Mouse (Mus musculus): ENCODE measurements around the gene Exosc5. TPM values are rescaled to one million over a fixed set of nuclear protein-coding genes. Genes with fewer than 3 reads are reported as not detected.

Exosc5 gene
- polyA plus RNA-seq, 1 experiment from 2014 or later, result 8.2 TPM

GRCm38 (mm10) chr7:25714581-25714980, 55.6 kb downstream of the Exosc5 start:
- Histone ChIP-seq H3K79me2 (ENCODE audit: inconsistent target) (peaks cover 45% of the 10 kb centered on the region), H3K27ac (no peak overlapping the region), H3K4me3 (ENCODE audit: inconsistent target) (no peak overlapping the region), H3K36me3 (ENCODE audit: inconsistent target) (peaks cover 36% of the 10 kb centered on the region)
- 93% methylated on average over 7 of the region's 8 CpGs for WGBS (ENCODE audit: missing documents)

DNA sequence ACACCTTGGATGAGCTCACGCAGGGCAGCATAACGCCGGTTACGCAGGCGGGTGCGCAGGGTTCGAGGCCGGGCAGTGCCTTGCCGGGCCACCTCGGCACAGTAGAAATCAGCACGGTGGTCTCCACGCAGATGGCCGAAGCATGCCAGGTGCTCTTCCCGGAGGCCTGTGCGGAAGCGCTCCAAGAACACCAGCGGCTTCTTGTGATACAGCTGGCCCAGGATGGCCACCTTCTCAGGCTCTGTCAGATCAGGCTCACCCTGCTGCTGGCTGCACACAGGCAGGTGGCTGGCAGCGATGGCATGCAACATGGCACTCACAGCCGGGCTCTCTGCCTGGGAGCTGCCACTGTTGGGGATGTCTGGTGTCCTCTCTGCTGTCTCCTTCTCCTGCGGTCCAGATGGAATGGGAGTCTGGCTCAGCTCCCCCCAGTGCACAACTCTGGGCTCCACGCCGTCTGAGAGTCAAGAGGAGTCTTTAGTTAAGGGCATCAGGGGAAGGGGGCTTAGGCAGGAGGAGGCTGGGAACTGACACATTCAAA, 56.8 kb downstream of the Exosc5 start:
- Histone ChIP-seq H3K4me3 (ENCODE audit: inconsistent target) (no peak overlapping the region), H3K27ac (no peak overlapping the region), H3K36me3 (ENCODE audit: inconsistent target) (peaks cover 36% of the 10 kb centered on the region), H3K79me2 (ENCODE audit: inconsistent target) (peaks cover 45% of the 10 kb centered on the region)
- WGBS (ENCODE audit: missing documents), result 96% methylated on average over 21 of the region's 22 CpGs

DNA sequence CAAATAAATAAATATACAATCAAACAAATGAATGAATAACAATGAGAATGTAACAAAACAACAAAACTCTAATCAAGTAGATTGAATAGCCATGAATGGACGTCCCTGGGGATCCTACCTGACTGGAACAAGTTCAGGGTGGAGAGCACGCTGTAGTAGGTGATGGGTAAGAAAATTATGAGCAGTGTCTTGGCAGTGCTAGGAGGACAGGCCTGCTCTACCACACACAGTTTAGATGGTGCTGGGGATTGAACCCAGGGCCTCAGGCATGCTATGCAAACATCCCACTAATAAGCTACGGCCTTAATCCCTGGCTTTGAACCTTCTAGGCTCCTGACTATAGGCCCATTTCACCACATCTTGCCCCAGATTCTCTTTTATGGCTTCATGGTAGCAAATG, 58.5 kb downstream of the Exosc5 start:
- 97% methylated on average over 3 of the region's 3 CpGs for WGBS (ENCODE audit: missing documents)
- Histone ChIP-seq H3K36me3 (ENCODE audit: inconsistent target) (peaks cover 36% of the 10 kb centered on the region), H3K27ac (no peak overlapping the region), H3K79me2 (ENCODE audit: inconsistent target) (peaks cover 45% of the 10 kb centered on the region), H3K4me3 (ENCODE audit: inconsistent target) (peak overlapping the region; percentile 86; the same call in 1 of the 2 replicates)

GRCm38 (mm10) chr7:25718788-25719417, 59.9 kb downstream of the Exosc5 start, which contains the start of gene Ccdc97:
Gene Ccdc97, minus strand, starts transcription at chr7:25719088.
- H3K36me3 ChIP-seq (ENCODE audit: inconsistent target), result peaks cover 31% of the 10 kb centered on the region
- WGBS (ENCODE audit: missing documents), result 0% methylated on average over 32 of the region's 32 CpGs
- H3K27ac ChIP-seq, result peak within 1 kb of the TSS; percentile 90
- H3K4me3 ChIP-seq (ENCODE audit: inconsistent target), result peak within 1 kb of the TSS; percentile 86
- peaks cover 45% of the 10 kb centered on the region for H3K79me2 ChIP-seq (ENCODE audit: inconsistent target)

DNA sequence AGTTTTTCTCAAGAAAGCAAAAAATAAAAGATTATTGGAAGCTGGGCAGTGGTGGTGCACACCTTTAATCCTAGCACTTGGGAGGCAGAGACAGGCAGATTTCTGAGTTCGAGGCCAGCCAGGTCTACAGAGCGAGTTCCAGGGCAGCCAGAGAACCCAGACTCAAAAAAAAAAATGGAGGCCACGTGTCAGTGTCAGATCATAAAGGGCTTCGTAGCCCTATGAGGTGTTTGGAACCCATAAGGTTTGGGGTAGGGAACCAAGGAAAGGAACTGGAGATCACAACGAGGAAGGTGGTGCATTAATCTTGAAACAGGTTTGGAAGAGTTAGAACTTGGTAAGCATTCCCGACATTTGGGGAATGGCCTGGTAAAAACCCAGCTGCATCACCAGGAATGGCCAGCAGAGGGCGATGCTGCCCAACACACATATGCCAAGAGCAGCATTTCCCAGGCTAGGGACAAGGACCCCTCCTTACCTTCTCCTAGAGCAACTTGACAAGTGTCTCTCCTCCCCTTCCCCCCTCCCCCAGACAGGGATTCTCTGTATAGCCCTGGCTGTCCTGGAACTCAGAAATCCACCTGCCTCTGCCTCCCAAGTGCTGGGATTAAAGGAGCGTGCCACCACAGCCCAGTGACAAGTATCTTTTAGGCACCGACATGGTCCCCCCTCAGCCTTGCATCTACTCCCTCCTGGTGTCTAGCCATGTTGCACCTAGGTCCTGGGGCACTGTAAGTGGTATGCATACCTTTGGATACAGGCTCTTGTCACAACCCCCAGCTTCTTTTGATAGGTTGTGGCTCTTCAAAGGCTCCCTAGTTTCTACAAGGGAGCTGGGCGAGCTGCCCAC, 61.0 kb downstream of the Exosc5 start:
- peaks cover 31% of the 10 kb centered on the region for H3K36me3 ChIP-seq (ENCODE audit: inconsistent target)

DNA sequence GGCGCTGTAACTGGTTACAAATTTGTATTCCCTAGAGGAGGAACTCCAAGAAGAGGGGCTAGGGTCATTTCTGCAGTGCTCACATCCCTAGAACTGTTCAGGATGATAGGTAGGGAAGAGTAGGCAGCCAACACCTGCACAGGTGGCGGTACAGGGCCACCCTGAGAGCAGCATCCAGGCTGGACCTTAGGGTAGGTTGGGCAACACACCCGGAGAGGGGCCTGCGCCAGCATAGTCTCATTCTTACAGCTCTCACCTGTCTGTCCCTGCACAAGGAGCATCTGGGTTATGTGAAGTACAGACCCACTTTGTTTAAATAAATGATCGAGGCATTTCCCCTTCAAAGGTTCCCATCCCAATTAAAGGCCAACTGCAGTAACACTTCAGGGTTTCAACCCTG, 61.8 kb downstream of the Exosc5 start:
- WGBS (ENCODE audit: missing documents), result 78% methylated on average over 5 of the region's 5 CpGs
- Histone ChIP-seq H3K27ac (no peak overlapping the region), H3K4me3 (ENCODE audit: inconsistent target) (no peak overlapping the region), H3K79me2 (ENCODE audit: inconsistent target) (peaks cover 31% of the 10 kb centered on the region), H3K36me3 (ENCODE audit: inconsistent target) (peaks cover 33% of the 10 kb centered on the region)

More for the DNA sequence above, 61.0 kb downstream of the Exosc5 start:
- Histone ChIP-seq H3K4me3 (ENCODE audit: inconsistent target) (no peak overlapping the region), H3K27ac (peak overlapping the region; percentile 90), H3K79me2 (ENCODE audit: inconsistent target) (peaks cover 39% of the 10 kb centered on the region)
- 41% methylated on average over 10 of the region's 10 CpGs for WGBS (ENCODE audit: missing documents)

Other genes with a start within 250 kb of the Exosc5 start
- not detected in 3 replicates for gene Cxcl17, start 246.3 kb upstream of the Exosc5 start, polyA plus RNA-seq (2018)
- gene Ceacam1, start 181.6 kb upstream of the Exosc5 start, polyA plus RNA-seq (2018), result 5.5 to 15.5 TPM (median 10.5 TPM) in 3 replicates
- 0.19 TPM in 1 of 3 replicates, not detected in the others for gene Ceacam2, start 119.3 kb upstream of the Exosc5 start, polyA plus RNA-seq (2018)
- not detected in 3 replicates for gene Erich4, start 43.3 kb upstream of the Exosc5 start, polyA plus RNA-seq (2018)
- gene Dmac2, start 39.8 kb upstream of the Exosc5 start, polyA plus RNA-seq (2018), result 13.2 to 21.2 TPM (median 16.4 TPM) in 3 replicates
- 21.5 to 44.1 TPM (median 21.7 TPM) in 3 replicates for gene B3gnt8, start 32.5 kb upstream of the Exosc5 start, polyA plus RNA-seq (2018)
- 16.8 to 34.2 TPM (median 16.9 TPM) in 3 replicates for gene Bckdha, start 183 bp upstream of the Exosc5 start, polyA plus RNA-seq (2018)
- gene Tmem91, start 16.0 kb downstream of the Exosc5 start, polyA plus RNA-seq (2018), result 0.25 to 0.59 TPM (median 0.32 TPM) in 3 replicates
- gene B9d2, start 21.6 kb downstream of the Exosc5 start, polyA plus RNA-seq (2018), result 6.8 to 17.7 TPM (median 9.7 TPM) in 3 replicates
- gene Tgfb1, start 27.8 kb downstream of the Exosc5 start, polyA plus RNA-seq (2018), result 329 to 471 TPM (median 343 TPM) in 3 replicates
- 21.9 to 33.1 TPM (median 32.9 TPM) in 3 replicates for gene Ccdc97, start 59.9 kb downstream of the Exosc5 start, polyA plus RNA-seq (2018)
- gene Hnrnpul1, start 95.6 kb downstream of the Exosc5 start, polyA plus RNA-seq (2018), result 94.5 to 149 TPM (median 100 TPM) in 3 replicates
- gene Axl, start 129.5 kb downstream of the Exosc5 start, polyA plus RNA-seq (2018), result 47.8 to 96.5 TPM (median 55.0 TPM) in 3 replicates
- 0.17 to 0.20 TPM in 2 of 3 replicates, not detected in the other for gene Cyp2s1, start 157.7 kb downstream of the Exosc5 start, polyA plus RNA-seq (2018)
- not detected in 3 replicates for gene Cyp2b10, start 238.5 kb downstream of the Exosc5 start, polyA plus RNA-seq (2018)

All from macrophage (primary cell).